Mouse (Mus musculus): ENCODE data around the gene Adarb1.

DNA sequence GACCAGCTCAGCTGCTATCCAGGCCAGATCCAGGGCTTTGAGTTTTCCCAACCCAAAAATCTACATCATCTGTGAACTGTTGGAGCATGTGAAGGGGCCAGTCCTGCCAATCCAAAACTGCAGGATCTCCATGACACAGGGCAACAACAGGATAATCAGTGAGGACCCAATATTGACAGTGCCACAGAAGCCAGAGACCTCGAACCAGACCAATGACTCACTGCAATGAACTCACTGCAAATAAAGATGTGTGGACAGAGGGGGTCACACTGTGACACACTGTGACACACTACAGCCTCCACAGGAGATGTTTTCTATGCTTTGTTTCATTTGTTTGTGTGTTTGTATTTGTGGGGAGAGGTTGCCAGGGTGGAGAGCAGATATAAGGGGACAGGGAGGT lies 15.6 kb downstream of the Adarb1 start:
- no peak for TF ChIP-seq CTCF (IDR thresholded peaks at IDR 0.05; ENCODE audit: low read depth)
- TF ChIP-seq EP300 (optimal IDR thresholded peaks at IDR 0.05) = no peak

Data from stomach, postnatal 0 days (tissue).